Mouse (Mus musculus): ENCODE data around the gene Grk5. TPM values are rescaled to one million over a fixed set of nuclear protein-coding genes. Genes with fewer than 3 reads are reported as not detected.

The Grk5 gene
- polyA plus RNA-seq, 2 experiments: 0.50 to 0.84 TPM

DNA sequence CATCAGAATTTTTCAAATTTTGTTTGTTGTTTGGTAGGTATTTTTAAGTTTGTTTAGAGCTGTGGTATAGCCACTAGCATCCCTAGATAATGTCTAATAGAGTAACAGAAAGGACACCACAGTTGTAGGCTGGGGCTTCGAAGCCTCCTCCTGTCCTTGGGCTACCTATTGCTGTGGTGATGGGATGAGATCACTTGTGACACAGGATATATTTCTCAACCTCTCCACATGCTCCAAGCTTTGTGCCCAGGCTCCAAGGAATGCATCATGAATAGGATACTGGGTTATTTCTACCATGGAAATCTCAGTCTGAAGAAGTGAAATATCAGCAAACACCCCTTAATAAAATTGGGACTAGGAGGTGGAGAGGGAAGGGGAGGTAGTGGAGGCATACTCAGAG is 198.2 kb downstream of the Grk5 start:
- DNase-seq (ENCODE audit: low read depth in 3 of 3, low spot score in 3 of 3) (no peak), ATAC-seq (ENCODE audit: insufficient read depth) (no peak)
- Histone ChIP-seq H3K9ac (replicated peaks) (no peak overlapping the region), H3K4me1 (replicated peaks; ENCODE audit: control insufficient read depth in 2 of 2, insufficient read depth in 2 of 2, low read length in 1 of 2) (no peaks in the 10 kb centered on the region), H3K36me3 (replicated peaks; ENCODE audit: control insufficient read depth, insufficient read depth, low read depth) (no peaks in the 10 kb centered on the region), H3K4me3 (ENCODE audit: insufficient read depth in 1 of 2, low read depth in 2 of 2, low read length in 2 of 2) (no peak overlapping the region), H3K27ac (no peak overlapping the region), H3K9me3 (ENCODE audit: control insufficient read depth, low read length) (no peaks in the 10 kb centered on the region), H3K4me2 (ENCODE audit: low read depth) (no peak overlapping the region), H3K27me3 (ENCODE audit: control insufficient read depth, insufficient read depth, low read length) (no peaks in the 10 kb centered on the region)
- TF ChIP-seq CTCF (IDR thresholded peaks at IDR 0.05; ENCODE audit: low read depth) (no peak), EP300 (IDR thresholded peaks at IDR 0.05; ENCODE audit: low read depth) (no peak)
- 66% methylated on average over 1 of the region's 1 CpGs for WGBS (ENCODE audit: insufficient replicate concordance)

DNA sequence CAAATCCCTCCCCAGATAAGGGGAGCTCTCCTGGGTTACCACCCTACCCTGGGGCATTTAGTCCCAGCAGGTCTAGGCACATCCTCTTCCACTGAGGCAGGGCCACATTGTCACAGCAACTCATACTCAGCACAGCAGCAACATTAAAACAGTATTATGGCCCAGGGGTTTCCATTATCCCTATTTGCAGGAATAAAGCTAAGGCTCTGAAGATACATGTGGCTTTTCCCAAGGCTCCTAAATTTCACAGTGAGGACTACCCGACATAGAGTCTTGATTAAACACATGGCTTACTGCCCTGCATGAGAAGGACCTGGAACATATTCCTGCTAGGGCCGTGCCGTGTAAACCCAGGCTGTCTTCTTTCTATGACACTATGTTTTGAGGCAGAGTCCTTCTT is 199.5 kb downstream of the Grk5 start:
- no peak for DNase-seq (ENCODE audit: low read depth in 3 of 3, low spot score in 3 of 3)
- ATAC-seq (ENCODE audit: insufficient read depth): no peak
- TF ChIP-seq EP300 (IDR thresholded peaks at IDR 0.05; ENCODE audit: low read depth): no peak
- no peaks in the 10 kb centered on the region for H3K9me3 ChIP-seq (ENCODE audit: control insufficient read depth, low read length)
- H3K9ac ChIP-seq (replicated peaks): no peak overlapping the region
- WGBS (ENCODE audit: insufficient replicate concordance): 69% methylated on average over 3 of the region's 3 CpGs
- no peak overlapping the region for H3K27ac ChIP-seq
- H3K27me3 ChIP-seq (ENCODE audit: control insufficient read depth, insufficient read depth, low read length): no peaks in the 10 kb centered on the region
- no peaks in the 10 kb centered on the region for H3K4me1 ChIP-seq (replicated peaks; ENCODE audit: control insufficient read depth in 2 of 2, insufficient read depth in 2 of 2, low read length in 1 of 2)
- no peak overlapping the region for H3K4me3 ChIP-seq (ENCODE audit: insufficient read depth in 1 of 2, low read depth in 2 of 2, low read length in 2 of 2)
- H3K4me2 ChIP-seq (ENCODE audit: low read depth): no peak overlapping the region
- no peaks in the 10 kb centered on the region for H3K36me3 ChIP-seq (replicated peaks; ENCODE audit: control insufficient read depth, insufficient read depth, low read depth)

DNA sequence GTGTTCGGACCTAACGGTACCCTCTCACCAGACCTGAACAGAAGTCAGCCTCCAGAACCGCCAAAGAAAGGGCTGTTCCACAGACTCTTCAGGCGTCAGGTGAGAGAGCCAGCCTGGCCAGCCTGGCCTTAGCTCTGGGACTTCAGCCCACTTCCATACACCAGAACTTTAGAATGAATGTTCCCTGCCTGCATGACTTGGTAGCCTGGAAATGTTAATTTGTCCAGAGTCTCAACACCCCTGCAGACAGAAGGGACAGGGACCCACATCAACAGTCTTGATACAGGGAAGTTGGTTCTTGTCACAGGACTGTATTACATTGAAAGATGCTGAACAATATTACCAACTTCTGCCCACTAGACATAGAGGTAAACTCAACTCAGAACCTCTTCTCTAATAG is 201.0 kb downstream of the Grk5 start:
- no peak for DNase-seq (ENCODE audit: low read depth in 3 of 3, low spot score in 3 of 3)
- 67% methylated on average over 4 of the region's 4 CpGs for WGBS (ENCODE audit: insufficient replicate concordance)

DNA sequence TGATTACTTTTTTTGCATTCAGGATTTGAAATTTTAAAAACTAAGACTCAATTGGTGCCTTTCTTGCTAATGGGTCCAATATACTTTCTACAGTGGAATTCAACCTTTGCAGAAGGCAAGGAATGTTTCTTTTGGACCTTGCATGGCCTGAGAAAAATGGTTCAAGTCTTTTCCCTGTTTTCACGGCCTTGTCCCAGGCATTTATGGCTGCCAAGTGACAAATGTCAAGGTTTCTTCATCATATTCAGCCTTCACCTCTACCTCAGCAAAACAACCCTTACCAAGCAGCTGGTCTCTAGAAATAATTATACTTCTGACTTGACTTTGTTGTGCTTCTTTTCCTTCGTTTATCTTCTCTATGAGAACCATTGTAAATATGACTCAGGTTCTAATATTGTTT is 207.2 kb downstream of the Grk5 start:
- no peak for DNase-seq (ENCODE audit: low read depth in 3 of 3, low spot score in 3 of 3)
- no peaks in the 10 kb centered on the region for H3K4me1 ChIP-seq (replicated peaks; ENCODE audit: control insufficient read depth in 2 of 2, insufficient read depth in 2 of 2, low read length in 1 of 2)
- ATAC-seq (ENCODE audit: insufficient read depth): no peak
- H3K4me2 ChIP-seq (ENCODE audit: low read depth): no peak overlapping the region
- H3K27me3 ChIP-seq (ENCODE audit: control insufficient read depth, insufficient read depth, low read length): no peaks in the 10 kb centered on the region
- 65% methylated on average over 2 of the region's 2 CpGs for WGBS (ENCODE audit: insufficient replicate concordance)
- no peak overlapping the region for H3K9ac ChIP-seq (replicated peaks)
- TF ChIP-seq CTCF (IDR thresholded peaks at IDR 0.05; ENCODE audit: low read depth) (no peak), EP300 (IDR thresholded peaks at IDR 0.05; ENCODE audit: low read depth) (no peak)
- H3K9me3 ChIP-seq (ENCODE audit: control insufficient read depth, low read length): no peaks in the 10 kb centered on the region
- H3K4me3 ChIP-seq (ENCODE audit: insufficient read depth in 1 of 2, low read depth in 2 of 2, low read length in 2 of 2): no peak overlapping the region
- no peaks in the 10 kb centered on the region for H3K36me3 ChIP-seq (replicated peaks; ENCODE audit: control insufficient read depth, insufficient read depth, low read depth)
- no peak overlapping the region for H3K27ac ChIP-seq

More for the DNA sequence above, 201.0 kb downstream of the Grk5 start:
- TF ChIP-seq EP300 (IDR thresholded peaks at IDR 0.05; ENCODE audit: low read depth): no peak
- no peak for TF ChIP-seq CTCF (IDR thresholded peaks at IDR 0.05; ENCODE audit: low read depth)
- no peaks in the 10 kb centered on the region for H3K4me1 ChIP-seq (replicated peaks; ENCODE audit: control insufficient read depth in 2 of 2, insufficient read depth in 2 of 2, low read length in 1 of 2)
- no peak overlapping the region for H3K4me3 ChIP-seq (ENCODE audit: insufficient read depth in 1 of 2, low read depth in 2 of 2, low read length in 2 of 2)
- H3K4me2 ChIP-seq (ENCODE audit: low read depth): no peak overlapping the region
- no peak overlapping the region for H3K27ac ChIP-seq
- no peak overlapping the region for H3K9ac ChIP-seq (replicated peaks)
- no peaks in the 10 kb centered on the region for H3K36me3 ChIP-seq (replicated peaks; ENCODE audit: control insufficient read depth, insufficient read depth, low read depth)
- ATAC-seq (ENCODE audit: insufficient read depth): no peak
- H3K9me3 ChIP-seq (ENCODE audit: control insufficient read depth, low read length): no peaks in the 10 kb centered on the region
- H3K27me3 ChIP-seq (ENCODE audit: control insufficient read depth, insufficient read depth, low read length): no peaks in the 10 kb centered on the region

DNA sequence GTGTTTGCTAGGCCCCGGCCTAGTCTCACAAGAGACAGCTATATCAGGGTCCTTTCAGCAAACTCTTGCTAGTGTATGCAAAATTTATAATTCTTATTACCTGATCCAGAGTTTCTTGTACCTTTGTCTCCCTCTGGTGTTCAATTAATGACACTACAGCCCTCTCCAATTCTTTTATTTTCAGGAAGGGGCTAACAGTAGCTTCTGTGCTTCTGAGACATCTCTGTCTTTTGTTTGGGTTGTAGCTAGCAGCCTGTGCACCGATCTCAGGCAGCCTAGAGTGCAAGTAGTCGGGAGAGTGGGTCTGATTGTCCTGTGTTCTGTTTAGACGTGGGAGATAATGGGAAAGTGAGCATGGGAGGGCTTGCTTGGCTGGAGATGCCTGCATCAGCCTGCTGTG is 208.2 kb downstream of the Grk5 start:
- Histone ChIP-seq H3K27ac (no peak overlapping the region), H3K4me2 (ENCODE audit: low read depth) (no peak overlapping the region), H3K4me1 (replicated peaks; ENCODE audit: control insufficient read depth in 2 of 2, insufficient read depth in 2 of 2, low read length in 1 of 2) (no peaks in the 10 kb centered on the region), H3K36me3 (replicated peaks; ENCODE audit: control insufficient read depth, insufficient read depth, low read depth) (no peaks in the 10 kb centered on the region), H3K4me3 (ENCODE audit: insufficient read depth in 1 of 2, low read depth in 2 of 2, low read length in 2 of 2) (no peak overlapping the region), H3K27me3 (ENCODE audit: control insufficient read depth, insufficient read depth, low read length) (no peaks in the 10 kb centered on the region), H3K9me3 (ENCODE audit: control insufficient read depth, low read length) (no peaks in the 10 kb centered on the region), H3K9ac (replicated peaks) (no peak overlapping the region)
- ATAC-seq (ENCODE audit: insufficient read depth) (no peak), DNase-seq (ENCODE audit: low read depth in 3 of 3, low spot score in 3 of 3) (no peak)
- 14% methylated on average over 4 of the region's 4 CpGs for whole genome bisulfite sequencing (ENCODE audit: insufficient replicate concordance)
- TF ChIP-seq CTCF (IDR thresholded peaks at IDR 0.05; ENCODE audit: low read depth): peak; percentile 54
- TF ChIP-seq EP300 (IDR thresholded peaks at IDR 0.05; ENCODE audit: low read depth): no peak

Measured in liver, embryonic 14.5 days (tissue).